Mouse (Mus musculus) liver, embryonic 12.5 days (tissue): ENCODE results near the gene Col16a1. TPM values are rescaled to one million over a fixed set of nuclear protein-coding genes. Genes with fewer than 3 reads are reported as not detected.

Source experiments
- ATAC-seq: fragments of 200-750 bp; cut with Nextera tagmentation; 2 replicates; pipeline ENCODE4 v1.8.0; 2017; ENCODE audit warnings: moderate number of reproducible peaks, mild to moderate bottlenecking, moderate library complexity
- H3K27ac ChIP-seq: fragments of 300-500 bp; sonication (generic); 2 replicates; pipeline ENCODE4 v1.5.1; 2016; ENCODE audit warnings: mild to moderate bottlenecking
- H3K27me3 ChIP-seq: fragments of 300-500 bp; sonication (generic); replicated peaks from 2 replicates; pipeline ENCODE4 v1.6.1; 2016; ENCODE audit warnings: mild to moderate bottlenecking, moderate library complexity
- H3K36me3 ChIP-seq: fragments of 300-500 bp; sonication (generic); 2 replicates; pipeline ENCODE4 v1.6.1; 2016; ENCODE audit warnings: mild to moderate bottlenecking, moderate library complexity
- H3K4me1 ChIP-seq: fragments of 300-500 bp; sonication (generic); 2 replicates; pipeline ENCODE4 v1.6.1; 2016
- H3K4me2 ChIP-seq: fragments of 300-500 bp; sonication (generic); 2 replicates; pipeline ENCODE4 v1.6.1; 2016; ENCODE audit warnings: mild to moderate bottlenecking, moderate library complexity
- H3K4me3 ChIP-seq: fragments of 300-500 bp; sonication (generic); 2 replicates; pipeline ENCODE4 v1.5.1; 2016; ENCODE audit warnings: mild to moderate bottlenecking, moderate library complexity
- H3K9ac ChIP-seq: fragments of 300-500 bp; sonication (generic); 2 replicates; pipeline ENCODE4 v1.6.1; 2016; ENCODE audit warnings: mild to moderate bottlenecking, moderate library complexity
- H3K9me3 ChIP-seq: fragments of 300-500 bp; sonication (generic); replicated peaks from 2 replicates; pipeline ENCODE4 v1.6.1; 2016; ENCODE audit warnings: mild to moderate bottlenecking, moderate library complexity
- WGBS: fragments of 180-500 bp; shearing (Covaris S2); methylation state at CpG from one replicate; pipeline ENCODE4 v1.1.7; 2016; ENCODE audit not compliant: insufficient replicate concordance; 5-methylcytosine and 5-hydroxymethylcytosine counted together
- polyA plus RNA-seq: library from polyadenylated mRNA; unstranded; fragments of >200 nt; fragmentation: Nextera tagmentation; extraction: Ambion mirVana; gene quantifications from 2 replicates; pipeline ENCODE4 v1.2.1, GENCODE M21; 2016

Col16a1 gene
- polyA plus RNA-seq, 1 experiment from 2014 or later: 4.2 TPM

DNA sequence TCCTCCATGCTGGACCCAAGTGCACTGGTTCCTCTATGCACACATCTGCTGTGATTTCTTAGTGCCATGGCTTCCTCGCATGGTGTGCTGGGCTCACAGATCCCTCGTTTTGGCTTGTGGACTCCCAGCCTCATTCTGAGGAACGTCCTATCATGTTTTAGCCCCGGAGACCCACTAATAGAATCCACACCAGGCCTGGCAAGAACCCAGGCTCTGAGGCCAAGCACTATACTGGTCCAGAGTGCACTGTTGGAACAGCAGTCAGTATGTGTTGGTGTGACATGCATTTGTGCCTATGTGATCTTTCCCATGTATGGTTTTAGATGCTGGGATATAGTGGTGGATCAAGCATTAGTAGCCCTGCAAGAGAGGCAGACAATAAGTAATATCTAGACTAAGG, 25.7 kb downstream of the Col16a1 start:
- 69% methylated on average over 4 of the region's 4 CpGs for WGBS
- no peak for ATAC-seq
- H3K27me3 ChIP-seq: peaks cover 40% of the 10 kb centered on the region

DNA sequence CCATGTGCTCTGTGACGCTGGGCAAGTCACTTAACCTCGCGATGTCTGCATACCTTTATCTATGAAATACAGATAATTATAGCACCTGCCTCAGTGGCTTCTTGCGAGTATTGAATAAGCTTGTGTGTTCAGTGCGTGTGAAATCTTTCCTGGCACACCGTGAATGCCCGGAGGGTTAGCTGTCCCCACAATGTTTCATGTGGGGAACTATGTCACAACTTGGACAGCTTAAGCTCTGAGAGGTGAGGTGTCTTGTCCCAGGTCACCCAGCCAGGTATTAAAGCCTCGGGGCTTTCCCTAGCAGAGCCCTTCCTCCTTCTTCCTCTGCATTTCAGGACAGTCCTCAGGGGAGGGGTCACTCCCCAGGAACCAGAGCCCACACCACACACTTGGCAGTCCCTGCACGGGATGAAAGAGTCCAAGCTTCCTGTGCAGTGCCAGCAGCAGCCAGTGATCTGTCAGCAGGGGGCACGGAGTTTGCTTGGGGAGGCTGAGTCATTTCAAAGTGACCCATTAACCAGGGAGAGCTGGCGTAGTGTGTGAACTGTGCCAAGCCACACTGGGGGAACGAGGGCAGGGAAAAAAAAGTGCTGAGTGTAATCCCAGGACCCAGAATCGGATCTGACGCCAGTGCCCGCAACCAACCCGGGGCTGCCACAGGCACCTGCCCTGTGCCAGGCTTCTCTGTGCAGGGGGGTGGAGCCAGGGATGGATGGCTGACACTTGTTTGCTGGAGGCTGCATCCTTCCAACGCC, 27.3 kb downstream of the Col16a1 start:
- no peak overlapping the region for H3K9ac ChIP-seq
- H3K27me3 ChIP-seq: peaks cover 56% of the 10 kb centered on the region
- H3K27ac ChIP-seq: no peak overlapping the region
- no peak for ATAC-seq
- no peaks in the 10 kb centered on the region for H3K36me3 ChIP-seq
- no peak overlapping the region for H3K4me2 ChIP-seq
- WGBS: 54% methylated on average over 17 of the region's 17 CpGs
- no peaks in the 10 kb centered on the region for H3K4me1 ChIP-seq
- H3K9me3 ChIP-seq: no peaks in the 10 kb centered on the region
- no peak overlapping the region for H3K4me3 ChIP-seq

More for the DNA sequence above, 25.7 kb downstream of the Col16a1 start:
- Histone ChIP-seq H3K4me1 (no peaks in the 10 kb centered on the region), H3K36me3 (no peaks in the 10 kb centered on the region), H3K4me3 (no peak overlapping the region), H3K9me3 (no peaks in the 10 kb centered on the region), H3K4me2 (no peak overlapping the region), H3K9ac (no peak overlapping the region), H3K27ac (no peak overlapping the region)

- Histone ChIP-seq H3K36me3 (no peaks in the 10 kb centered on the region), H3K4me2 (no peak overlapping the region), H3K4me3 (no peak overlapping the region), H3K27me3 (peaks cover 68% of the 10 kb centered on the region), H3K4me1 (no peaks in the 10 kb centered on the region), H3K27ac (no peak overlapping the region), H3K9me3 (no peaks in the 10 kb centered on the region), H3K9ac (no peak overlapping the region)
- ATAC-seq: no peak
- WGBS: 51% methylated on average over 8 of the region's 8 CpGs
Observed at GRCm38 (mm10) chr4:130076856-130077255, 29.2 kb downstream of the Col16a1 start.

DNA sequence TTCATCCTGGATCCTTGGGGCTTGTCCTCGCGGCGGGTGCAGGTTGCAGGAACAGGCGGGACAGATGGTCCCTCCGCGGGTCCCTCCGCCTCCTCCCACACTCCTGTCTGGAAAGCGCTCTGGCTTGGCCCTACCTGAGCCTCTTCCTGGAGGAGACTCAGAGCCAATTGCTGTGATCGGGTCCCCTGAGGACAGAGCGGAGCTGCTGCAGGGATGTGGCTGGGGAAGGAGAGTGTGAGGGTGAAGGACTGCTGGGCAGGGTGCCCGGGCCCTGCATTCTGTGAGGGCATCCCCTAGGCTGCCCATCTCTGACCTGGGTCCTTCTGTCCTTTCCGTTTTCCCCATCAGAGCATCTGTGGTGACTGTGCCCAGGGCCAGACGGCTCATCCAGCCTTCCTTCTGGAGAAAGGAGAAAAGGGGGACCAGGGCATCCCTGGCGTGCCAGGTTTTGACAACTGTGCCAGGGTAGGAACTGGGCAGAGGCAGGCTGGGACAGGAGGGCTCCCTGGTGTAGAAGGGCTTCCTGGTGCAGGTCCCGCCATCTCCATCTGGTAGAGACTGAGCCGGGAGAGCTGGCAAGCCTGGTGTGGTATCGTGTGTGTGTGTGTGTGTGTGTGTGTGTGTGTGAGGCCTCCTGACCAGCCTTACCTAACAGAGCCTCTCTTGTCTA, 31.3 kb downstream of the Col16a1 start:
- H3K27ac ChIP-seq: no peak overlapping the region
- H3K9me3 ChIP-seq: no peaks in the 10 kb centered on the region
- peaks cover 71% of the 10 kb centered on the region for H3K27me3 ChIP-seq
- H3K4me1 ChIP-seq: no peaks in the 10 kb centered on the region
- no peak for ATAC-seq
- H3K36me3 ChIP-seq: no peaks in the 10 kb centered on the region
- H3K4me2 ChIP-seq: no peak overlapping the region
- no peak overlapping the region for H3K9ac ChIP-seq
- WGBS: 43% methylated on average over 17 of the region's 17 CpGs
- H3K4me3 ChIP-seq: no peak overlapping the region

GRCm38 (mm10) chr4:130079521-130079920, 31.9 kb downstream of the Col16a1 start:
- no peaks in the 10 kb centered on the region for H3K4me1 ChIP-seq
- no peak for ATAC-seq

DNA sequence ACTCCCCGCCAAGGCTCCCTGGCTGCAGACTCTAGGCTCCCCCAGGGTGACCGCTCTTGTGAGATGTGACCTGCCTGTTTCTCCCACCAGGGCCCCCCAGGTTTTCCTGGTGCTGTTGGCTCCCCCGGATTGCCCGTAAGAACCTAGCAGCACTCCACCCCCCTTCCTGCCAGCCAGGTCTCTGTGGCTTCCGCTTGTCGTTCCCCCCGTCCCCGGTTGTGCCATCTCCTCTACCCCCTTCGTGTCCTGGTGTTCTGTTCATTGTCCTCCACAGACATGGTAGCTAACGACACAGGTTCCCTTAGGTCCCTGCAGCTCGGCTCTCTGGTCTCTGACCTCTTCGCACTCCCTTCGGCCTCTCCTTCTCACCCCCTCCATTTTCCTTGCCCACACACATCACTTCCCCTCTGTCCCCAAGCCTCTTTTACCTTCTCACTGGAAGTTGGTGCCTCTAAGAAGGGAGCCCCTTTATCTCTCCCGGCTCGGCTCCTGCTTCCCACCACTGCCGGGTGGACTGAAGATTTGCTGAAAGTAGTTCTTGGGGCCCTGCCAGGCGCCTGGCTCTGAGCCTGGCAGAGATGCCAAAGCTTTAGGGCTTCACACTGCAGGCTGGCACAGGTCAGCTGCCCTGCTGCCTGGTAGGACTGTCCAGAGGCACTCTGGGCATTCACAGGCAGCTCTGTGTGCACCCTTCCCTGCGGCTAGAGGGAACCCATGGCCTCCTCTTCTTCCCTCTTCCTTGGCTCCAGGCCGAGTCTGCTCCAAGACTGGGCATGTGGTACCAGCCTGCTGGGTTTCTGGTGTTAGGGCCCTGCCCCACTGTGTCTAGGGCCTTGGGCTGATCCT, 33.9 kb downstream of the Col16a1 start:
- Histone ChIP-seq H3K27ac (no peak overlapping the region), H3K4me1 (no peaks in the 10 kb centered on the region), H3K27me3 (peaks cover 76% of the 10 kb centered on the region), H3K4me2 (no peak overlapping the region), H3K9ac (no peak overlapping the region), H3K4me3 (no peak overlapping the region), H3K36me3 (no peaks in the 10 kb centered on the region), H3K9me3 (no peaks in the 10 kb centered on the region)
- ATAC-seq: no peak
- 59% methylated on average over 19 of the region's 19 CpGs for WGBS

More at GRCm38 (mm10) chr4:130079521-130079920, 31.9 kb downstream of the Col16a1 start:
- Histone ChIP-seq H3K27ac (no peak overlapping the region), H3K4me2 (no peak overlapping the region), H3K9ac (no peak overlapping the region), H3K36me3 (no peaks in the 10 kb centered on the region), H3K27me3 (peaks cover 70% of the 10 kb centered on the region), H3K9me3 (no peaks in the 10 kb centered on the region), H3K4me3 (no peak overlapping the region)
- WGBS: 57% methylated on average over 3 of the region's 3 CpGs

DNA sequence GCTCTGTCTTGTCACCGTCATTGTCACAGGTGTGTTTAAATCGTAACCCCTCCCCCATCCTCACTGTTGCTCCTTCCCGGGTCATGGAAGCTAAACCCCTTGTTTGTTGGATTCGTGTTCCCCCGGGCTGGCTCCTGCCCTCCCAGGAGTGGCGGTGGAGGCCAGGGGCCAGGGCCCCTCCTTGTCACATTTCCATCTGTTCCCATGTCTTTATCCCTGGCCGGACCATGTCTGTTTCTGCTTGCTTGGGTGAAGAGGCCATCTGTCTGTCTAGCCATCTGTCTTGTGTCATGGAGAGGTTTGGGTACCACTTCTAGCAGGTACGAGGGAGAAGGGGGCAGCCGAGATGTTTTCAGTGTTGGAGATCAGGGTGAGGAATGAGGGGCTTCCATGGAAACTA, 34.6 kb downstream of the Col16a1 start:
- H3K4me3 ChIP-seq: no peak overlapping the region
- H3K27me3 ChIP-seq: peaks cover 70% of the 10 kb centered on the region
- H3K9ac ChIP-seq: no peak overlapping the region
- H3K36me3 ChIP-seq: no peaks in the 10 kb centered on the region
- no peak overlapping the region for H3K27ac ChIP-seq
- no peak for ATAC-seq
- no peaks in the 10 kb centered on the region for H3K4me1 ChIP-seq
- WGBS: 51% methylated on average over 9 of the region's 9 CpGs
- H3K4me2 ChIP-seq: no peak overlapping the region
- H3K9me3 ChIP-seq: no peaks in the 10 kb centered on the region

GRCm38 (mm10) chr4:130084331-130084945, 36.8 kb downstream of the Col16a1 start:
- H3K9me3 ChIP-seq: no peaks in the 10 kb centered on the region
- H3K4me3 ChIP-seq: no peak overlapping the region
- peaks cover 67% of the 10 kb centered on the region for H3K27me3 ChIP-seq
- no peak overlapping the region for H3K9ac ChIP-seq
- H3K4me1 ChIP-seq: no peaks in the 10 kb centered on the region
- H3K4me2 ChIP-seq: no peak overlapping the region
- 49% methylated on average over 7 of the region's 7 CpGs for WGBS
- H3K27ac ChIP-seq: no peak overlapping the region
- ATAC-seq: no peak
- no peaks in the 10 kb centered on the region for H3K36me3 ChIP-seq

DNA sequence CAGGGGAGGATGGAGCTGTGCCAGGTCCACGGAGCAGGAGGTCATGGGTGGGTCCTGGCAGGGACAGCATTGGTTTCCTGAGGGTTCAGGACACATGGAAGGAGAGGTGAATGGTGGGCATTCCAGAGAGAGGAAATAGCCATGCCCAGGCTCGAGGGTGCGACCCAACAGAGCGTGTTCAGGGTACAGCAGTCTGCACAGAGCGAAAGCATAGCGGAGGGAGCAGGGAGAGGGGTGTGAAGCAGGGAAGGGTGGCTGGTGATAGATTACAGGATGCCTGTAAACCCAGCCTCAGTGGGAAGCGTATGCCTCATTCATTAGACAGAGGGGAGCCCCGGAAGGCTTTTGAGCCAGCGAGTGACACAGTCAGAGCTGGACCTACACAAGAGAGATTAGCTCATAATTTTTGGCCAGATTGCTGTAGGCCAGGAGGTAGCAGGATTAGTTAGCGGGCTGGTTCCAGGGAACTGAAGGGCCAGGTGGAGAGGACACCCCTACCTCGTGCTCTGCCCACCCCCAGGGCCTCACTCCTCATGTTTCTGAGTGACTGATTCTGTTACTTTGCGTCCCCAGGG, 37.7 kb downstream of the Col16a1 start:
- Histone ChIP-seq H3K36me3 (no peaks in the 10 kb centered on the region), H3K4me3 (no peak overlapping the region), H3K9me3 (no peaks in the 10 kb centered on the region), H3K4me1 (no peaks in the 10 kb centered on the region), H3K27me3 (peaks cover 67% of the 10 kb centered on the region), H3K4me2 (no peak overlapping the region), H3K27ac (no peak overlapping the region), H3K9ac (no peak overlapping the region)
- 61% methylated on average over 12 of the region's 12 CpGs for WGBS
- no peak for ATAC-seq

DNA sequence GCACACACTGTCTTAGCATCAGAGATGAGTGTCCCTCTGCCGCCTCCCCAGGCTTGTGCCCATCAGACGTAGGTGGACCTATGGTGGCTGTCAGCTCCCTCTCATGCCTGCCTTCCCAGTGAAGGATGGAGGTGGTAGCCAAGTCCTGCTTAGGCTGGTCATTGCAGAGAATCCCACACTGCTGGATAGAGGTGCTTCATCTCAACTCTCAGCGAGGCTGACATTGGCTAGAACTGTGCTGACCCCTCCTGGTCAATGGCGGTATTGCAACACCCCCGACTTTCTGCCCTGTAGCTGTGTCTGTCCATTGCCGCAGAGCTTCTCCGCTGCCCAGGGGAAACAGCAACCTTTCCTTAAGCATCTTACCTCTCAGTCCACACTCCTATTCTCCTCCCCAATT, 39.7 kb downstream of the Col16a1 start:
- Histone ChIP-seq H3K4me2 (no peak overlapping the region), H3K27ac (no peak overlapping the region), H3K4me1 (no peaks in the 10 kb centered on the region), H3K9me3 (no peaks in the 10 kb centered on the region), H3K36me3 (no peaks in the 10 kb centered on the region), H3K4me3 (no peak overlapping the region), H3K9ac (no peak overlapping the region), H3K27me3 (peaks cover 78% of the 10 kb centered on the region)
- ATAC-seq: no peak
- WGBS: 15% methylated on average over 7 of the region's 7 CpGs

GRCm38 (mm10) chr4:130095137-130095536, 47.5 kb downstream of the Col16a1 start:
- Histone ChIP-seq H3K27ac (no peak overlapping the region), H3K9me3 (no peaks in the 10 kb centered on the region), H3K4me2 (no peak overlapping the region), H3K27me3 (peaks cover 72% of the 10 kb centered on the region), H3K4me3 (no peak overlapping the region), H3K9ac (no peak overlapping the region), H3K4me1 (no peaks in the 10 kb centered on the region), H3K36me3 (no peaks in the 10 kb centered on the region)
- 49% methylated on average over 3 of the region's 3 CpGs for WGBS
- ATAC-seq: no peak
